Mouse (Mus musculus): ENCODE measurements at regions not wholly inside any gene's neighbourhood (a gene's known extent, or its start where the extent isn't known, plus 50 kb on each side); places are given as distances from the start of the nearest gene placed in this dataset.

GRCm38 (mm10) chr12:64550915-64551570, 76.6 kb upstream of the Fscb start:
- no peak overlapping the region for H3K27ac ChIP-seq (ENCODE audit: low read length)
- WGBS, result 13% methylated on average over 2 of the region's 2 CpGs
- H3K27me3 ChIP-seq (ENCODE audit: control insufficient read depth, insufficient read depth, low read depth, low read length), result no peaks in the 10 kb centered on the region
- H3K4me2 ChIP-seq (ENCODE audit: low read length), result no peak overlapping the region
- no peak overlapping the region for H3K4me3 ChIP-seq (ENCODE audit: low read depth, low read length)
- H3K4me1 ChIP-seq (ENCODE audit: control insufficient read depth, insufficient read depth, low read length), result no peaks in the 10 kb centered on the region
- peak; percentile 82 for ATAC-seq
- H3K9me3 ChIP-seq (replicated peaks; ENCODE audit: control insufficient read depth, low read length, poor library complexity, severe bottlenecking), result no peaks in the 10 kb centered on the region
- H3K36me3 ChIP-seq (ENCODE audit: control insufficient read depth, insufficient read depth, low read length), result no peaks in the 10 kb centered on the region
- H3K9ac ChIP-seq (ENCODE audit: low read depth, low read length), result no peak overlapping the region

- no peak for ATAC-seq
These were observed 66.6 kb upstream of the Fscb start for GRCm38 (mm10) chr12:64541111-64541510.

More at GRCm38 (mm10) chr12:64541111-64541510, 66.6 kb upstream of the Fscb start:
- H3K36me3 ChIP-seq (ENCODE audit: control insufficient read depth, insufficient read depth, low read length), result no peaks in the 10 kb centered on the region
- H3K27ac ChIP-seq (ENCODE audit: low read length), result no peak overlapping the region
- H3K4me2 ChIP-seq (ENCODE audit: low read length), result no peak overlapping the region
- H3K9me3 ChIP-seq (replicated peaks; ENCODE audit: control insufficient read depth, low read length, poor library complexity, severe bottlenecking), result no peaks in the 10 kb centered on the region
- no peaks in the 10 kb centered on the region for H3K4me1 ChIP-seq (ENCODE audit: control insufficient read depth, insufficient read depth, low read length)
- WGBS, result 72% methylated on average over 3 of the region's 3 CpGs
- H3K27me3 ChIP-seq (ENCODE audit: control insufficient read depth, insufficient read depth, low read depth, low read length), result no peaks in the 10 kb centered on the region
- H3K9ac ChIP-seq (ENCODE audit: low read depth, low read length), result no peak overlapping the region
- no peak overlapping the region for H3K4me3 ChIP-seq (ENCODE audit: low read depth, low read length)
